Mouse (Mus musculus) adrenal gland, postnatal 14 days (tissue): ENCODE data around the gene Samd11. TPM values are rescaled to one million over a fixed set of nuclear protein-coding genes. Genes with fewer than 3 reads are reported as not detected.

Experiments used
- DNase-seq: peaks from one replicate; pipeline ENCODE4 v3.0.0; 2021; ENCODE audit warnings: mixed read lengths
- long read RNA-seq, 2 experiments: library from polyadenylated mRNA; stranded (forward); transcript quantifications; one replicate each; pipeline ENCODE4 v2.0.0; 2021
- total RNA-seq: library from RNA; stranded (reverse); gene quantifications from 2 replicates; pipeline ENCODE4 v1.2.3, GENCODE M21; 2021

The Samd11 gene
- 2.5 and 3.6 TPM in 2 replicates for total RNA-seq
- long read RNA-seq, experiment 1, partial matches to known transcripts = 1 of 4 reads
- long read RNA-seq, experiment 1, other reads (novel, unspliced or antisense) = 2 of 4 reads
- long read RNA-seq, experiment 2, partial matches to known transcripts = 1 of 3 reads
- long read RNA-seq, experiment 2, other reads (novel, unspliced or antisense) = 2 of 3 reads

GRCm38 (mm10) chr4:156255078-156255839 is at the start of gene Samd11:
TSS of gene Samd11 (minus strand) at chr4:156255657.
- no peak for DNase-seq

GRCm38 (mm10) chr4:156254361-156255077 is 938 bp downstream of the Samd11 start:
- DNase-seq = peak; percentile 39

GRCm38 (mm10) chr4:156253043-156253442 is 2.4 kb downstream of the Samd11 start:
- no peak for DNase-seq

- DNase-seq = no peak
Observed at GRCm38 (mm10) chr4:156252619-156253018, 2.8 kb downstream of the Samd11 start.

GRCm38 (mm10) chr4:156252140-156252539 is 3.3 kb downstream of the Samd11 start:
- no peak for DNase-seq

GRCm38 (mm10) chr4:156251081-156251480 is 4.4 kb downstream of the Samd11 start:
- DNase-seq = no peak

- DNase-seq = no peak
Observed at GRCm38 (mm10) chr4:156249567-156249966, 5.9 kb downstream of the Samd11 start.

- peak; percentile 45 for DNase-seq
Observed at GRCm38 (mm10) chr4:156236651-156237447, 18.6 kb downstream of the Samd11 start.

- peak; percentile 96 for DNase-seq
Observed at GRCm38 (mm10) chr4:156235808-156236533, 19.5 kb downstream of the Samd11 start, which contains the start of gene Noc2l. TSS of gene Noc2l (plus strand) at chr4:156236010.

- DNase-seq = no peak
Observed at GRCm38 (mm10) chr4:156235360-156235770, 20.1 kb downstream of the Samd11 start.

- peak; percentile 90 for DNase-seq
Observed at GRCm38 (mm10) chr4:156234701-156235213, 20.7 kb downstream of the Samd11 start, which contains the start of gene Plekhn1. TSS of gene Plekhn1 (minus strand) at chr4:156234857.

GRCm38 (mm10) chr4:156234021-156234501 is 21.4 kb downstream of the Samd11 start:
- peak; percentile 47 for DNase-seq

GRCm38 (mm10) chr4:156228393-156229024 is 26.9 kb downstream of the Samd11 start:
- peak; percentile 52 for DNase-seq

- peak; percentile 62 for DNase-seq
Observed at GRCm38 (mm10) chr4:156227752-156228392, 27.6 kb downstream of the Samd11 start.

- DNase-seq = no peak
Observed at GRCm38 (mm10) chr4:156224276-156224675, 31.2 kb downstream of the Samd11 start.

GRCm38 (mm10) chr4:156219936-156220335 is 35.5 kb downstream of the Samd11 start:
- DNase-seq = no peak

GRCm38 (mm10) chr4:156217838-156218237 is 37.6 kb downstream of the Samd11 start:
- no peak for DNase-seq

- no peak for DNase-seq
Observed at GRCm38 (mm10) chr4:156217022-156217669, 38.3 kb downstream of the Samd11 start.

GRCm38 (mm10) chr4:156216196-156216595 is 39.3 kb downstream of the Samd11 start:
- DNase-seq = peak; percentile 28
